Mouse (Mus musculus) limb, embryonic 11.5 days (tissue): ENCODE measurements around the gene Lsm12. TPM values are rescaled to one million over a fixed set of nuclear protein-coding genes. Genes with fewer than 3 reads are reported as not detected.
A peak's percentile ranks its signal among the peaks of the same experiment; 100 is the strongest.

Experiments
- ATAC-seq: fragments of 200-750 bp; cut with Nextera tagmentation; 2 replicates; pipeline ENCODE4 v1.8.0; 2017; ENCODE audit warnings: low read depth; ENCODE audit not compliant: insufficient number of reproducible peaks, low FRiP score, low TSS enrichment
- DNase-seq: peaks from one replicate; pipeline ENCODE4 v3.0.0-alpha.2; 2015; ENCODE audit warnings: low spot score
- H3K27ac ChIP-seq: fragments of 300-500 bp; sonication (generic); replicated peaks from 2 replicates; pipeline ENCODE4 v1.5.1; 2014; ENCODE audit warnings: low read depth, mild to moderate bottlenecking, low read length
- H3K27me3 ChIP-seq: fragments of 300-500 bp; sonication (generic); 2 replicates; pipeline ENCODE4 v1.6.1; 2014; ENCODE audit warnings: mild to moderate bottlenecking, low read length, mixed read lengths; ENCODE audit not compliant: control insufficient read depth, insufficient read depth
- H3K36me3 ChIP-seq: fragments of 300-500 bp; sonication (generic); 2 replicates; pipeline ENCODE4 v1.6.1; 2014; ENCODE audit warnings: mild to moderate bottlenecking, low read length, moderate library complexity, mixed read lengths; ENCODE audit not compliant: control insufficient read depth, insufficient read depth
- H3K4me1 ChIP-seq: fragments of 300-500 bp; sonication (generic); 2 replicates; pipeline ENCODE4 v1.6.1; 2014; ENCODE audit warnings: low read length, mixed read lengths; ENCODE audit not compliant: control insufficient read depth, insufficient read depth
- H3K4me2 ChIP-seq: fragments of 300-500 bp; sonication (generic); 2 replicates; pipeline ENCODE4 v1.6.1; 2014; ENCODE audit warnings: low read depth, mild to moderate bottlenecking, moderate library complexity; ENCODE audit not compliant: severe bottlenecking
- H3K4me3 ChIP-seq: fragments of 300-500 bp; sonication (generic); 2 replicates; pipeline ENCODE4 v1.5.1; 2014; ENCODE audit warnings: low read depth, low read length
- H3K9ac ChIP-seq: fragments of 300-500 bp; sonication (generic); 2 replicates; pipeline ENCODE4 v1.6.1; 2014; ENCODE audit warnings: mild to moderate bottlenecking, low read length
- H3K9me3 ChIP-seq: fragments of 300-500 bp; sonication (generic); 2 replicates; pipeline ENCODE4 v1.6.1; 2016; ENCODE audit warnings: low read length; ENCODE audit not compliant: control insufficient read depth
- WGBS: fragments of 180-500 bp; shearing (Covaris S2); extraction: QIAGEN DNeasy Blood & Tissue Kit; methylation state at CpG from one replicate; pipeline ENCODE4 v1.1.7; 2014; 5-methylcytosine and 5-hydroxymethylcytosine counted together
- polyA plus RNA-seq: library from polyadenylated mRNA; unstranded; fragments of >200 nt; fragmentation: Nextera tagmentation; extraction: Ambion mirVana; gene quantifications from 2 replicates; pipeline ENCODE4 v1.2.1, GENCODE M21; 2014

Lsm12 gene
- polyA plus RNA-seq, 1 experiment from 2014 or later = 74.5 TPM

- Histone ChIP-seq H3K27me3 (no peaks in the 10 kb centered on the region), H3K27ac (no peak overlapping the region), H3K9ac (no peak overlapping the region), H3K4me3 (no peak overlapping the region), H3K4me2 (no peak overlapping the region), H3K4me1 (peaks cover 44% of the 10 kb centered on the region), H3K9me3 (no peaks in the 10 kb centered on the region), H3K36me3 (no peaks in the 10 kb centered on the region; the same call in 1 of the 2 replicates)
- ATAC-seq (no peak), DNase-seq (no peak)
- WGBS = 63% methylated on average over 10 of the region's 10 CpGs
Measured at GRCm38 (mm10) chr11:102214430-102215156, 29.5 kb upstream of the Lsm12 start.

DNA sequence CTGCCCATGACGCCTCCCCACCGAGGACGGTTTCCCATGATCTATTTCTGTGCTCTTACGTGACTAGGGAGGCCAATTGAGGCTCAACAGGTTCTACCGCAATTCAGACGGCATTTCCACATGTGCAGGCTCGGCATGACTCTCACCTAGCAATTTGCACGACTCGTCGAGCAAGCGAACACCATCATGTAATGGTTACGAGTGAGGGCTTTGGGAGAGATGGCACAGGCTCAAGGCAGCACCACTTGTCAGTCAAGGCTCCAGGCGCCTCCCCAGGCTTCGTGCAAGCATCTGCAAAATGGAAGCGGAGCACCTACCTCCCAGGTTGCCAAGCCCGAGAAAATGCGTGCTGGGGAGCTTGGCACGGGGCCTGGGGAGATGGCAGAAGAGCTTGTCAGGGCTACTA lies 26.8 kb upstream of the Lsm12 start:
- H3K4me3 ChIP-seq = no peak overlapping the region
- 62% methylated on average over 18 of the region's 18 CpGs for WGBS
- H3K27ac ChIP-seq = no peak overlapping the region
- DNase-seq (no peak), ATAC-seq (no peak)
- no peak overlapping the region for H3K9ac ChIP-seq
- H3K27me3 ChIP-seq = no peaks in the 10 kb centered on the region
- H3K4me1 ChIP-seq = peaks cover 33% of the 10 kb centered on the region
- no peak overlapping the region for H3K4me2 ChIP-seq
- no peaks in the 10 kb centered on the region for H3K9me3 ChIP-seq
- H3K36me3 ChIP-seq = no peaks in the 10 kb centered on the region

DNA sequence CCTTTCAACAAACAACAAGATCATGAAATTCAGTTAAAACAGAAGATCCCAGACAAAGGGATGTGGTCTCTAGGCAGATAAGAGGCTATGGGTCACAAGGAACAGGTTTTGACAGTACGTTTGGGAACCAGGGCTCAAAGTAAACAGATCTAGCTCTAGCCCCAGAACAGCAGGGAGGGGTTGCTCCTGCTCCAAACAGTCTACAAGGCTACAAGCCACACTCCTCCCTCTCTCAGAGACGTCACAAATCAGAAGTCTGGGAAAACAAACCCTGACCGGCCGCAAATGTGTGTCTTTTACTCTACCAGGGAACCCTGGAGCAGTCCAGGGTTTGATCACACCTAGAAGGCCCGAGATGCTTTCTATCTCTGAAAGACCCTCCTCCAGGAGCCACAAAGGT lies 25.9 kb upstream of the Lsm12 start:
- 43% methylated on average over 5 of the region's 5 CpGs for WGBS
- H3K27me3 ChIP-seq = no peaks in the 10 kb centered on the region
- no peaks in the 10 kb centered on the region for H3K9me3 ChIP-seq
- ATAC-seq (no peak), DNase-seq (no peak)
- H3K9ac ChIP-seq = no peak overlapping the region
- H3K4me2 ChIP-seq = no peak overlapping the region
- no peaks in the 10 kb centered on the region for H3K36me3 ChIP-seq
- H3K4me1 ChIP-seq = peaks cover 33% of the 10 kb centered on the region
- no peak overlapping the region for H3K4me3 ChIP-seq
- no peak overlapping the region for H3K27ac ChIP-seq

DNA sequence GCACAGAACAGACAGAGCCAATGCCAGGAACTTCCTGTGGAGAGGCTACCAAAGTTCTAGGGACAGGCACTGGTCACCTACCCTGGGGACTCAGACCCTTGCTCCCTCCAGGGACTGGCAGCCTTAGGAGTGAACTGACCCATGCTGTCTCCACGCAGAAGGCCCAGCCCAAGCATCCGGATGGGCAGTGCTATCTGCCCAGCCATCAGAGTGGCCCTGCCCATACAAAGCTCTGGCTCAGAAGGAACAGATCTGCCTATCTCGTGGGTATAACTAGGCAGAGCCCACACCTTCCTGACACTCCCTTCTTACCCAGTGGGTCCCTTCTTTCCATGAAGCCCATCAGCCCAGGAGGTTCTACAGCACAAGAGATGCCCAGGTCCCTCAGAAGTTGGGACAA lies 25.1 kb upstream of the Lsm12 start:
- Histone ChIP-seq H3K27me3 (no peaks in the 10 kb centered on the region), H3K4me3 (no peak overlapping the region), H3K9me3 (no peaks in the 10 kb centered on the region), H3K4me1 (peaks cover 29% of the 10 kb centered on the region), H3K36me3 (no peaks in the 10 kb centered on the region), H3K4me2 (no peak overlapping the region), H3K27ac (no peak overlapping the region), H3K9ac (no peak overlapping the region)
- 71% methylated on average over 3 of the region's 3 CpGs for WGBS
- DNase-seq (no peak), ATAC-seq (no peak)

DNA sequence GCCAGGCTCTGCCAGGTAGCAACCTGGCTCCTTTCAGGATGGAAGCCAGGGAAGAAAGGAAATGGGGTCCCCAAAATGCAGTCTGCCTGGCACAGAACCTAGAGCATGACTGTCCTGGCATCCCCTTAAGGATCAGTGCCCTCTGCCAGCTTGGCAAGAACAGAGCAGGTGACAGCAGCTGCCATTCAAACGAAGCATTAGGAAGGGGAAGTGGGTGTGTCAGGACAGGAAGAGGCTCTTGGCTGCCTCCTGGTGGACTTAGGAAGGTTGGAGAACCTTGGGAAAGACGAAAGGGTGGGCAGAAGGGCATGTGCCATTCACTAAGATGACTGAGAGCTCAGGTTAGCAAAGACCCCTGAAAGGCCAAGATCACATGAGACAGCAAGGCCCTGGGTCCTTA lies 24.6 kb upstream of the Lsm12 start:
- no peaks in the 10 kb centered on the region for H3K27me3 ChIP-seq
- peaks cover 25% of the 10 kb centered on the region for H3K4me1 ChIP-seq
- H3K4me3 ChIP-seq = no peak overlapping the region
- H3K36me3 ChIP-seq = no peaks in the 10 kb centered on the region
- 27% methylated on average over 2 of the region's 2 CpGs for WGBS
- no peak for DNase-seq
- ATAC-seq = no peak
- H3K4me2 ChIP-seq = no peak overlapping the region
- no peak overlapping the region for H3K27ac ChIP-seq
- H3K9me3 ChIP-seq = no peaks in the 10 kb centered on the region
- H3K9ac ChIP-seq = no peak overlapping the region

DNA sequence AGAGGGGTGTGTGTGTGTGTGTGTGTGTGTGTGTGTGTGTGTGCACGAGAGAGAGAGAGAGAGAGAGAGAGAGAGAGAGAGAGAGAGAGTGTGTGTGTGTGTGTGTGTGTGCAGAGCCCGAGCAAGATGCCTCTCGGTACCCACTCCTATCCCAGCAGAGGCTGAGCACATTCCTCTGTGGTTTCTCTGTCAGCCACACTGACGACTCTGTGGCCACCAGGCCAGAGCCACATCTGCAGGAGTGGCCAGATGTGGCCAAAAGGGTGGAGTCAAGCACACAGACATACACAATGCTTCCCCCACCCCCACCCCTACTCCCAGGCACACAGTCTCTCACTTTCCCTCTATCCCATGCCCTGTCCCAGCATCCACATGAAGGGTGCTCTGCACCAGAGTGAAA lies 23.8 kb upstream of the Lsm12 start:
- Histone ChIP-seq H3K4me3 (no peak overlapping the region), H3K9me3 (no peaks in the 10 kb centered on the region), H3K27me3 (no peaks in the 10 kb centered on the region), H3K4me1 (peaks cover 23% of the 10 kb centered on the region), H3K4me2 (no peak overlapping the region), H3K36me3 (peaks cover 3% of the 10 kb centered on the region; the same call in 1 of the 2 replicates), H3K9ac (no peak overlapping the region), H3K27ac (no peak overlapping the region)
- WGBS = 57% methylated on average over 2 of the region's 4 CpGs
- no peak for ATAC-seq
- DNase-seq = no peak

GRCm38 (mm10) chr11:102207825-102208777 lies 23.0 kb upstream of the Lsm12 start:
- no peaks in the 10 kb centered on the region for H3K9me3 ChIP-seq
- H3K9ac ChIP-seq = no peak overlapping the region; the same call in 1 of the 2 replicates
- H3K36me3 ChIP-seq = peaks cover 3% of the 10 kb centered on the region; the same call in 1 of the 2 replicates
- ATAC-seq (no peak), DNase-seq (no peak)
- H3K27ac ChIP-seq = no peak overlapping the region
- H3K4me3 ChIP-seq = no peak overlapping the region
- peaks cover 19% of the 10 kb centered on the region for H3K4me1 ChIP-seq
- no peaks in the 10 kb centered on the region for H3K27me3 ChIP-seq
- 67% methylated on average over 11 of the region's 11 CpGs for WGBS
- H3K4me2 ChIP-seq = no peak overlapping the region

DNA sequence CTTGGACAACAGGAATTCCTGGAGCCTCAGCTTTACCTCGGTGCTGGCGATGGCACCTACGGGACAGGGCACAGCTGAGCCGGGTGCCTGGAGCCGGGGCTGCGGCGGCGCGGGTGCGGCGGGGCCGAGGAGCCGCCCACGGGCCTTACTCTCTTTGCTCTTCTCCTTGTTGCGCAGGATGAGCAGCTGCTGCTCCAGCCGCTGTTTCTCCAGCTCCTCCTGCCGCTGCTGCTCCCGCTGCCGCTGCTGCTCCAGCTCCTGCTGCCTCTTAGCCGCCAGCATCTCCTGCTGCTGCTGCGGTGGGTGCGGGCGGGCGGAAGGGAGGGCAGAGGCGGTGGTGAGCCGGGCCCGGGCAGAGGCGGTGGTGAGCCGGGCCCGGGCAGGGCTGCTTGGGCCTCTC lies 21.4 kb upstream of the Lsm12 start:
- no peak overlapping the region for H3K4me2 ChIP-seq
- H3K27ac ChIP-seq = no peak overlapping the region
- no peak overlapping the region for H3K4me3 ChIP-seq
- DNase-seq (no peak), ATAC-seq (no peak)
- H3K4me1 ChIP-seq = peaks cover 17% of the 10 kb centered on the region
- peak overlapping the region; percentile 27; the same call in 1 of the 2 replicates for H3K9ac ChIP-seq
- no peaks in the 10 kb centered on the region for H3K27me3 ChIP-seq
- WGBS = 58% methylated on average over 30 of the region's 30 CpGs
- no peaks in the 10 kb centered on the region for H3K9me3 ChIP-seq
- H3K36me3 ChIP-seq = peaks cover 3% of the 10 kb centered on the region; the same call in 1 of the 2 replicates
